In genomic region chrX:112886539-112886938, GRCm38 (mm10) we compare ENCODE assay signal across 21 mouse cellular contexts.
"Had no signal": no experiment of that assay in that cellular context is flagged by ENCODE, and none has a peak within 500 bp of the region (broad histone marks: within the 10 kb centered on the region; RNA-seq: fewer than 3 reads in every experiment).

No protein-coding gene starts in this region.

- H3K4me1 ChIP-seq: lung, embryonic 15.5 days; megakaryocyte, embryonic 14.5 days; midbrain, embryonic 13.5 days; midbrain, embryonic 15.5 days; neural tube, embryonic 12.5 days; stomach, embryonic 15.5 days had no signal

- H3K9ac ChIP-seq: liver, postnatal 0 days; lung, embryonic 15.5 days; midbrain, embryonic 13.5 days; midbrain, embryonic 15.5 days; neural tube, embryonic 12.5 days; stomach, embryonic 15.5 days had no signal

- H3K36me3 ChIP-seq: lung, embryonic 15.5 days; midbrain, embryonic 13.5 days; midbrain, embryonic 15.5 days; neural tube, embryonic 12.5 days; stomach, embryonic 15.5 days had no signal

- H3K27me3 ChIP-seq: lung, embryonic 15.5 days; megakaryocyte, embryonic 14.5 days; midbrain, embryonic 13.5 days; midbrain, embryonic 15.5 days; neural tube, embryonic 12.5 days; stomach, embryonic 15.5 days had no signal

- ATAC-seq: liver, postnatal 0 days; lung, postnatal 0 days; midbrain, embryonic 13.5 days; midbrain, embryonic 15.5 days had no signal

- H3K4me3 ChIP-seq: lung, embryonic 15.5 days; megakaryocyte, embryonic 14.5 days; midbrain, embryonic 13.5 days; midbrain, embryonic 15.5 days; neural tube, embryonic 12.5 days; stomach, embryonic 15.5 days had no signal

- H3K27ac ChIP-seq: lung, embryonic 15.5 days; macrophage; midbrain, embryonic 13.5 days; midbrain, embryonic 15.5 days; neural tube, embryonic 12.5 days; stomach, embryonic 15.5 days; stomach, postnatal 0 days had no signal

- H3K9me3 ChIP-seq: lung, embryonic 15.5 days; megakaryocyte, embryonic 14.5 days; midbrain, embryonic 13.5 days; midbrain, embryonic 15.5 days; neural tube, embryonic 12.5 days; stomach, embryonic 15.5 days had no signal

- H3K4me2 ChIP-seq: lung, embryonic 15.5 days; midbrain, embryonic 11.5 days; midbrain, embryonic 13.5 days; midbrain, embryonic 15.5 days; neural tube, embryonic 12.5 days; stomach, embryonic 15.5 days had no signal

- DNase-seq: liver, postnatal 0 days; lung, adult 2 months; lung, postnatal 14 days; lung, postnatal 36 days; retina, postnatal 1 day; right cerebral cortex, adult 18-20 months; right cerebral cortex, postnatal 25 days; right cerebral cortex, postnatal 4 days; thymus, adult 2 months; thymus, postnatal 25 days; thymus, postnatal 4 days had no signal
